In genomic region chr2:105139471-105139870, GRCm38 (mm10) we compare ENCODE assay signal across 36 mouse cellular contexts. TPM values are rescaled to one million over a fixed set of nuclear protein-coding genes. Genes with fewer than 3 reads are reported as not detected.
DNase-seq lines count a peak whose midpoint lies in the region; ATAC-seq and TF ChIP-seq lines count a peak whose summit lies in the region.
"Had no signal": no experiment of that assay in that cellular context is flagged by ENCODE, and none has a peak within 500 bp of the region (broad histone marks: within the 10 kb centered on the region; RNA-seq: fewer than 3 reads in every experiment).

No protein-coding gene starts in this region.

- peak overlapping the region; percentile 17; the same call in 1 of the 2 replicates for H3K27ac ChIP-seq in heart, adult 2 months
- H3K27ac ChIP-seq in heart, embryonic 13.5 days (replicated peaks): peak overlapping the region; percentile 55
- peak overlapping the region; percentile 72 for H3K27ac ChIP-seq in heart, embryonic 16.5 days (ENCODE audit: low read length)
- peak overlapping the region; percentile 11 for H3K27ac ChIP-seq in heart, postnatal 0 days (ENCODE audit: low read depth)
- H3K27ac ChIP-seq: embryonic facial prominence, embryonic 12.5 days; embryonic facial prominence, embryonic 15.5 days; gastrocnemius, adult 2 months; hindbrain, embryonic 14.5 days; hindbrain, postnatal 0 days had no signal

- no peak for DNase-seq in heart, adult 2 months
- DNase-seq in heart, adult 9 months (ENCODE audit: low spot score in 2 of 2): no peak
- no peak for DNase-seq in heart, adult 18-20 months
- no peak for DNase-seq in heart, postnatal 25 days (ENCODE audit: low spot score)
- DNase-seq in heart, postnatal 0 days (ENCODE audit: low spot score): no peak
- DNase-seq: adrenal gland, adult 2 months; adrenal gland, postnatal 14 days; B cell, adult 2 months; cerebellum, adult 11 months; cerebellum, adult 2 months; cerebellum, adult 9-11 months; cerebellum, postnatal 25 days; forebrain, postnatal 0 days; gastrocnemius, adult 2 months; gastrocnemius, postnatal 14 days; kidney, adult 18-20 months; kidney, adult 9 months had no signal

- H3K4me1 ChIP-seq in heart, adult 2 months (ENCODE audit: control insufficient read depth, insufficient read depth, low read length): peaks cover 3% of the 10 kb centered on the region
- H3K4me1 ChIP-seq in heart, embryonic 13.5 days: peaks cover 34% of the 10 kb centered on the region
- peaks cover 5% of the 10 kb centered on the region for H3K4me1 ChIP-seq in heart, embryonic 16.5 days (ENCODE audit: control insufficient read depth, insufficient read depth, low read length)
- peaks cover 11% of the 10 kb centered on the region; the same call in 1 of the 2 replicates for H3K4me1 ChIP-seq in heart, postnatal 0 days (ENCODE audit: control insufficient read depth, insufficient read depth)
- H3K4me1 ChIP-seq: embryonic facial prominence, embryonic 12.5 days; embryonic facial prominence, embryonic 15.5 days had no signal

- no peak overlapping the region for H3K9ac ChIP-seq in heart, adult 2 months (ENCODE audit: low read depth, low read length)
- no peak overlapping the region for H3K9ac ChIP-seq in heart, embryonic 13.5 days
- no peak overlapping the region for H3K9ac ChIP-seq in heart, embryonic 16.5 days (ENCODE audit: low read length)
- H3K9ac ChIP-seq in heart, postnatal 0 days (replicated peaks; ENCODE audit: low read depth, low read length): no peak overlapping the region
- H3K9ac ChIP-seq: embryonic facial prominence, embryonic 12.5 days; embryonic facial prominence, embryonic 15.5 days; forebrain, postnatal 0 days; hindbrain, embryonic 14.5 days had no signal

- TF ChIP-seq CTCF in heart, adult 2 months (IDR thresholded peaks at IDR 0.05): no peak
- no peak for TF ChIP-seq CTCF in heart, postnatal 0 days (IDR thresholded peaks at IDR 0.05; ENCODE audit: low read depth)

- TF ChIP-seq EP300 in heart, adult 2 months (IDR thresholded peaks at IDR 0.05; ENCODE audit: insufficient read depth, low read depth, low read length): no peak
- no peak for TF ChIP-seq EP300 in heart, postnatal 0 days (IDR thresholded peaks at IDR 0.05; ENCODE audit: low read depth)

- no peak for TF ChIP-seq POLR2A in heart, adult 2 months (IDR thresholded peaks at IDR 0.05; ENCODE audit: insufficient read depth, low read depth, low read length)

- H3K36me3 ChIP-seq in heart, adult 2 months (ENCODE audit: control insufficient read depth, insufficient read depth, low read length): peaks cover 4% of the 10 kb centered on the region
- H3K36me3 ChIP-seq in heart, embryonic 13.5 days: no peaks in the 10 kb centered on the region
- no peaks in the 10 kb centered on the region for H3K36me3 ChIP-seq in heart, embryonic 16.5 days (ENCODE audit: control insufficient read depth, insufficient read depth)
- H3K36me3 ChIP-seq in heart, postnatal 0 days (replicated peaks; ENCODE audit: control insufficient read depth, insufficient read depth, low read length): 0 out of 2 replicates have a peak, but pooled peaks cover 3% of the 10 kb centered on the region
- H3K36me3 ChIP-seq: embryonic facial prominence, embryonic 12.5 days; embryonic facial prominence, embryonic 15.5 days; G1E had no signal

- no peaks in the 10 kb centered on the region for H3K9me3 ChIP-seq in heart, embryonic 13.5 days
- no peaks in the 10 kb centered on the region for H3K9me3 ChIP-seq in heart, embryonic 16.5 days (replicated peaks; ENCODE audit: control insufficient read depth, low read length)
- H3K9me3 ChIP-seq in heart, postnatal 0 days (replicated peaks; ENCODE audit: control insufficient read depth, low read length): no peaks in the 10 kb centered on the region
- H3K9me3 ChIP-seq: embryonic facial prominence, embryonic 12.5 days; embryonic facial prominence, embryonic 15.5 days; G1E had no signal

- H3K4me3 ChIP-seq in heart, adult 2 months: no peak overlapping the region
- H3K4me3 ChIP-seq in heart, embryonic 13.5 days: no peak overlapping the region
- no peak overlapping the region for H3K4me3 ChIP-seq in heart, embryonic 16.5 days (ENCODE audit: low read length)
- H3K4me3 ChIP-seq in heart, postnatal 0 days (ENCODE audit: low read depth, low read length): no peak overlapping the region
- H3K4me3 ChIP-seq: embryonic facial prominence, embryonic 12.5 days; embryonic facial prominence, embryonic 15.5 days; gastrocnemius, adult 2 months had no signal

- intact Hi-C loops in heart, adult 2 months (cut with DNase I): no loop called here
- intact Hi-C loops in heart, postnatal 25 days (cut with DNase I): no loop called here

- H3K79me2 ChIP-seq in heart, adult 2 months (replicated peaks; ENCODE audit: control insufficient read depth, insufficient read depth, low read length): no peaks in the 10 kb centered on the region

- no peak for ATAC-seq in heart, embryonic 13.5 days (ENCODE audit: extremely low read depth, insufficient number of reproducible peaks, low FRiP score, low TSS enrichment)
- peak; percentile 41; the same call in 1 of the 2 replicates for ATAC-seq in heart, embryonic 16.5 days (replicated peaks; ENCODE audit: extremely low read depth, insufficient read depth, low FRiP score)
- ATAC-seq in heart, postnatal 0 days (ENCODE audit: insufficient read depth, low read depth): peak; percentile 33
- ATAC-seq: forebrain, embryonic 14.5 days; forebrain, postnatal 0 days; hindbrain, postnatal 0 days; inflammation-experienced regulatory T-cells, adult 6 months; intestine, embryonic 16.5 days; Patski had no signal

- WGBS in heart, adult 2 months: 19% methylated on average over 7 of the region's 7 CpGs
- WGBS in heart, embryonic 13.5 days: 28% methylated on average over 7 of the region's 7 CpGs
- 31% methylated on average over 7 of the region's 7 CpGs for WGBS in heart, embryonic 16.5 days
- 20% methylated on average over 7 of the region's 7 CpGs for WGBS in heart, postnatal 0 days

- peak overlapping the region; percentile 22 for H3K4me2 ChIP-seq in heart, embryonic 13.5 days
- H3K4me2 ChIP-seq in heart, embryonic 16.5 days (ENCODE audit: low read depth, low read length): peak overlapping the region; percentile 9; the same call in 1 of the 2 replicates
- 0 out of 2 replicates have a peak overlapping the region, but pooled peaks have one; percentile 7 for H3K4me2 ChIP-seq in heart, postnatal 0 days (ENCODE audit: low read depth, low read length)
- H3K4me2 ChIP-seq: embryonic facial prominence, embryonic 12.5 days; embryonic facial prominence, embryonic 15.5 days; hindbrain, embryonic 14.5 days had no signal

- H3K27me3 ChIP-seq in heart, adult 2 months (ENCODE audit: control insufficient read depth, insufficient read depth, low read length): no peaks in the 10 kb centered on the region
- peaks cover 53% of the 10 kb centered on the region for H3K27me3 ChIP-seq in heart, embryonic 13.5 days (replicated peaks)
- H3K27me3 ChIP-seq in heart, embryonic 16.5 days (ENCODE audit: control insufficient read depth, insufficient read depth, low read length): peaks cover 24% of the 10 kb centered on the region
- H3K27me3 ChIP-seq in heart, postnatal 0 days (ENCODE audit: control insufficient read depth, insufficient read depth, low read length): peaks cover 27% of the 10 kb centered on the region
- H3K27me3 ChIP-seq: Patski had no signal

RNA-seq across cellular contexts. Expression of gene Wt1, which starts 13.1 kb away (rescaled TPM):
- total RNA-seq in heart, adult 2 months (2021): 1 to 10 TPM; 4.2 to 5.7 TPM
- polyA plus RNA-seq in heart, adult 2 months (2012; rRNA removed): 6.5 and 7.6 TPM in 2 replicates
- polyA plus RNA-seq in heart, embryonic 13.5 days (2015; fragmentation: Nextera tagmentation; extraction: Ambion mirVana): 22.2 and 26.1 TPM in 2 replicates
- total RNA-seq in heart, adult 18-20 months (2021): 1 to 10 TPM; 4.1 to 6.8 TPM
- 18.9 and 22.2 TPM in 2 replicates for polyA plus RNA-seq in heart, embryonic 16.5 days (2015; fragmentation: Nextera tagmentation; extraction: Ambion mirVana)
- 1 to 10 TPM; 6.0 to 6.6 TPM for total RNA-seq in heart, postnatal 25 days (2021)
- 7.3 and 24.8 TPM in 2 replicates for total RNA-seq in heart, postnatal 0 days (2014; rRNA removed; ENCODE audit: low replicate concordance)
- polyA plus RNA-seq in heart, postnatal 0 days (2015; fragmentation: Nextera tagmentation; extraction: Ambion mirVana): 6.4 and 7.2 TPM in 2 replicates
- total RNA-seq: CH12.LX; common myeloid progenitor, adult 5-6 weeks; gastrocnemius, adult 2 months; gastrocnemius, postnatal 14 days had no signal
- polyA plus RNA-seq: cerebellum, adult 2 months; forebrain, embryonic 14.5 days; G1E; inflammation-experienced regulatory T-cells, adult 6 months had no signal

RNA-seq across cellular contexts. Expression of gene Gm11060, which starts 47.7 kb away (rescaled TPM):
- not detected for total RNA-seq in heart, adult 2 months (2021)
- not detected in 2 replicates for polyA plus RNA-seq in heart, adult 2 months (2012; rRNA removed)
- polyA plus RNA-seq in heart, embryonic 13.5 days (2015; fragmentation: Nextera tagmentation; extraction: Ambion mirVana): not detected in 2 replicates
- not detected for total RNA-seq in heart, adult 18-20 months (2021)
- polyA plus RNA-seq in heart, embryonic 16.5 days (2015; fragmentation: Nextera tagmentation; extraction: Ambion mirVana): not detected in 2 replicates
- not detected for total RNA-seq in heart, postnatal 25 days (2021)
- total RNA-seq in heart, postnatal 0 days (2014; rRNA removed; ENCODE audit: low replicate concordance): not detected in 2 replicates
- polyA plus RNA-seq in heart, postnatal 0 days (2015; fragmentation: Nextera tagmentation; extraction: Ambion mirVana): not detected in 2 replicates
- total RNA-seq: adrenal gland, adult 2 months; adrenal gland, postnatal 14 days; adrenal gland, postnatal 4 days; CH12.LX; common myeloid progenitor, adult 5-6 weeks; forebrain, postnatal 0 days; G1E; gastrocnemius, adult 2 months; gastrocnemius, postnatal 14 days; gastrocnemius, postnatal 4 days; heart, postnatal 10 days; hindbrain, postnatal 0 days had no signal
- polyA plus RNA-seq: adrenal gland, adult 2 months; cerebellum, adult 2 months; embryonic facial prominence, embryonic 12.5 days; embryonic facial prominence, embryonic 15.5 days; forebrain, embryonic 11.5 days; forebrain, embryonic 14.5 days; forebrain, postnatal 0 days; frontal cortex, adult 2 months; G1E; hindbrain, embryonic 11.5 days; hindbrain, embryonic 14.5 days; hindbrain, postnatal 0 days; inflammation-experienced regulatory T-cells, adult 6 months; intestine, embryonic 16.5 days; Patski had no signal

Comparison
In these comparisons a context has a peak if more than half of its experiments do, and no peak if none do; other contexts are left out.
1. H3K27ac ChIP-seq: peak in every context shown above with its lines; median percentile 72 in heart, embryonic 16.5 days; 55 in heart, embryonic 13.5 days; 17 in heart, adult 2 months; 11 in heart, postnatal 0 days.